In genomic region chr6:99026040-99026439, GRCm38 (mm10) we compare ENCODE assay signal across 1 mouse cellular context.
TF ChIP-seq lines count a peak whose summit lies in the region.

No protein-coding gene starts in this region.

TF ChIP-seq in CH12.LX, 34 proteins besides CTCF, POLR2A, EP300 and RAD21 (continued from another document):
- TF ChIP-seq CHD1 (IDR thresholded peaks at IDR 0.05; ENCODE audit: low read depth, low read length) = peak; percentile 56; the same call in 1 of the 2 replicates
- TF ChIP-seq SIN3A (IDR thresholded peaks at IDR 0.05; ENCODE audit: low read length) = peak; percentile 86
TF ChIP-seq in CH12.LX: peak in this region for 13.
